Mouse (Mus musculus) liver, adult (tissue): ENCODE results near the gene Rsph14.

Source experiments
- GATA4 ChIP-seq: IDR thresholded peaks from 2 replicates; pipeline ENCODE4 v1.6.1; 2014; ENCODE audit warnings: mild to moderate bottlenecking, low read length; ENCODE audit not compliant: insufficient replicate concordance

Gene Rsph14

GRCm38 (mm10) chr10:75032395-75032794, at the start of gene Rsph14:
TSS of gene Rsph14 (minus strand) at chr10:75032586.
- TF ChIP-seq GATA4, result no peak

- TF ChIP-seq GATA4, result no peak
Measured at GRCm38 (mm10) chr10:75078174-75079128, 46.1 kb upstream of the Rsph14 start.

- no peak for TF ChIP-seq GATA4
Measured at GRCm38 (mm10) chr10:75075665-75076064, 43.3 kb upstream of the Rsph14 start.

GRCm38 (mm10) chr10:75070281-75070976, 38.0 kb upstream of the Rsph14 start:
- TF ChIP-seq GATA4, result no peak

- no peak for TF ChIP-seq GATA4
Measured at GRCm38 (mm10) chr10:75068624-75069328, 36.4 kb upstream of the Rsph14 start.

GRCm38 (mm10) chr10:75068086-75068485, 35.7 kb upstream of the Rsph14 start:
- TF ChIP-seq GATA4, result no peak

GRCm38 (mm10) chr10:75067446-75067845, 35.1 kb upstream of the Rsph14 start:
- TF ChIP-seq GATA4, result no peak

GRCm38 (mm10) chr10:75065691-75066090, 33.3 kb upstream of the Rsph14 start:
- TF ChIP-seq GATA4, result no peak

- TF ChIP-seq GATA4, result no peak
Measured at GRCm38 (mm10) chr10:75063301-75063965, 31.0 kb upstream of the Rsph14 start.

GRCm38 (mm10) chr10:75062621-75063020, 30.2 kb upstream of the Rsph14 start:
- TF ChIP-seq GATA4, result no peak

- TF ChIP-seq GATA4, result no peak
Measured at GRCm38 (mm10) chr10:75062189-75062561, 29.8 kb upstream of the Rsph14 start.

- no peak for TF ChIP-seq GATA4
Measured at GRCm38 (mm10) chr10:75061341-75062188, 29.2 kb upstream of the Rsph14 start.

GRCm38 (mm10) chr10:75060843-75061235, 28.5 kb upstream of the Rsph14 start:
- no peak for TF ChIP-seq GATA4

- no peak for TF ChIP-seq GATA4
Measured at GRCm38 (mm10) chr10:75060217-75060842, 27.9 kb upstream of the Rsph14 start, which contains the start of gene Bcr. TSS of gene Bcr (plus strand) at chr10:75060592.

GRCm38 (mm10) chr10:75059396-75059795, 27.0 kb upstream of the Rsph14 start:
- peak; percentile 4; the same call in 1 of the 2 replicates for TF ChIP-seq GATA4
